Mouse (Mus musculus) forebrain, embryonic 16.5 days (tissue): ENCODE measurements around the gene Marcksl1. TPM values are rescaled to one million over a fixed set of nuclear protein-coding genes. Genes with fewer than 3 reads are reported as not detected.
"Not testable (repeated sequence)": the region's sequence is repeated elsewhere in the genome, so short reads cannot be mapped to it uniquely, and the experiment has no call there.

ENCODE experiments used
- ATAC-seq: fragments of 200-750 bp; cut with Nextera tagmentation; 2 replicates; pipeline ENCODE4 v1.8.0; 2017; ENCODE audit warnings: mild to moderate bottlenecking, moderate library complexity
- H3K27ac ChIP-seq: fragments of 300-500 bp; sonication (generic); 2 replicates; pipeline ENCODE4 v1.5.1; 2014; ENCODE audit warnings: low read length, control low read depth
- H3K27me3 ChIP-seq: fragments of 300-500 bp; sonication (generic); replicated peaks from 2 replicates; pipeline ENCODE4 v1.6.1; 2014; ENCODE audit warnings: low read length; ENCODE audit not compliant: control insufficient read depth, insufficient read depth
- H3K36me3 ChIP-seq: fragments of 300-500 bp; sonication (generic); 2 replicates; pipeline ENCODE4 v1.6.1; 2014; ENCODE audit not compliant: control insufficient read depth, insufficient read depth
- H3K4me1 ChIP-seq: fragments of 300-500 bp; sonication (generic); replicated peaks from 2 replicates; pipeline ENCODE4 v1.6.1; 2014; ENCODE audit warnings: low read length; ENCODE audit not compliant: control insufficient read depth, insufficient read depth
- H3K4me2 ChIP-seq: fragments of 300-500 bp; sonication (generic); 2 replicates; pipeline ENCODE4 v1.6.1; 2014; ENCODE audit warnings: mild to moderate bottlenecking, low read length, control low read depth
- H3K4me3 ChIP-seq: fragments of 300-500 bp; sonication (generic); replicated peaks from 2 replicates; pipeline ENCODE4 v1.5.1; 2014; ENCODE audit warnings: mild to moderate bottlenecking, low read length, control low read depth
- H3K9ac ChIP-seq: fragments of 300-500 bp; sonication (generic); replicated peaks from 2 replicates; pipeline ENCODE4 v1.6.1; 2014; ENCODE audit warnings: low read depth, low read length, control low read depth
- H3K9me3 ChIP-seq: fragments of 300-500 bp; sonication (generic); 2 replicates; pipeline ENCODE4 v1.6.1; 2016; ENCODE audit warnings: low read length; ENCODE audit not compliant: control insufficient read depth
- WGBS: fragments of 180-500 bp; shearing (Covaris S2); extraction: QIAGEN DNeasy Blood & Tissue Kit; methylation state at CpG from one replicate; pipeline ENCODE4 v1.1.7; 2014; 5-methylcytosine and 5-hydroxymethylcytosine counted together
- polyA plus RNA-seq: library from polyadenylated mRNA; unstranded; fragments of >200 nt; fragmentation: Nextera tagmentation; extraction: Ambion mirVana; gene quantifications from 2 replicates; pipeline ENCODE4 v1.2.1, GENCODE M21; 2015

Marcksl1 gene
- polyA plus RNA-seq, 1 experiment from 2014 or later, result 1,850 TPM

- H3K36me3 ChIP-seq, H3K9me3 ChIP-seq, H3K4me3 ChIP-seq, H3K27ac ChIP-seq, H3K4me2 ChIP-seq, H3K27me3 ChIP-seq, ATAC-seq, H3K9ac ChIP-seq: not testable (repeated sequence)
- 70% methylated on average over 5 of the region's 6 CpGs for WGBS
- peaks cover 15% of the 10 kb centered on the region for H3K4me1 ChIP-seq
These were observed 41.1 kb downstream of the Marcksl1 start for GRCm38 (mm10) chr4:129554512-129554911.

DNA sequence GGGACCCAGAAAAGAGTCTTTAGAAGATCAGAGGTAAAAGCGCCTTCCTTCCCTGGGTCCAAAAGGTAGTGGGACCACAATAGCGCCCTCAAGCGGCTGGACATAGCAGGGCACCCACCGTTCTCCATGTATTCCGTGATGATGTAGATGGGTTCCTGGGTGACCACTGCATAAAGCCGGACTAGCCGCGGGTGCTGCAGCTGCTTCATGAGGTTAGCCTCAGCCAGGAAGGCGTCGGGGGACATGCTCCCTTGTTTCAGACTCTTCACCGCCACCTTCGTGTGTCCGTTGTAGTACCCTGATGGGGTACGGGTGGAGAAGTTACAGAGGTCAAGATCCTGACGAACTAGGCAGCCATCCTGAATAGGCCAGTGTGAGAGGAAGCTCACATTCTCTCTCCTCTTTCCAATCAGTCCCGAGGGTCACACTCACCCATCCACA is 42.1 kb downstream of the Marcksl1 start:
- Histone ChIP-seq H3K36me3 (no peaks in the 10 kb centered on the region), H3K4me3 (peak overlapping the region; percentile 43), H3K27me3 (no peaks in the 10 kb centered on the region), H3K9me3 (no peaks in the 10 kb centered on the region), H3K4me2 (peak overlapping the region; percentile 69), H3K9ac (peak overlapping the region; percentile 57; the same call in 1 of the 2 replicates), H3K4me1 (peaks cover 15% of the 10 kb centered on the region), H3K27ac (no peak overlapping the region)
- ATAC-seq, result peak; percentile 18; the same call in 1 of the 2 replicates
- 3% methylated on average over 16 of the region's 16 CpGs for WGBS

- Histone ChIP-seq H3K27me3 (no peaks in the 10 kb centered on the region), H3K27ac (0 out of 2 replicates have a peak overlapping the region, but pooled peaks have one; percentile 2), H3K4me2 (peak overlapping the region; percentile 69), H3K9me3 (no peaks in the 10 kb centered on the region), H3K4me1 (peaks cover 15% of the 10 kb centered on the region), H3K36me3 (no peaks in the 10 kb centered on the region), H3K4me3 (peak overlapping the region; percentile 43), H3K9ac (peak overlapping the region; percentile 57)
- under 1% methylated on average over 24 of the region's 24 CpGs for WGBS
- ATAC-seq, result peak; percentile 74
These were observed 42.6 kb downstream of the Marcksl1 start for GRCm38 (mm10) chr4:129555862-129556531.

GRCm38 (mm10) chr4:129556532-129557223 is 43.3 kb downstream of the Marcksl1 start:
- peak; percentile 78 for ATAC-seq
- Histone ChIP-seq H3K36me3 (no peaks in the 10 kb centered on the region), H3K4me3 (peak overlapping the region; percentile 43), H3K27ac (no peak overlapping the region), H3K9me3 (no peaks in the 10 kb centered on the region), H3K4me1 (peaks cover 15% of the 10 kb centered on the region), H3K4me2 (peak overlapping the region; percentile 69), H3K27me3 (no peaks in the 10 kb centered on the region), H3K9ac (peak overlapping the region; percentile 57)
- 8% methylated on average over 33 of the region's 33 CpGs for WGBS

GRCm38 (mm10) chr4:129557256-129557808 is 44.0 kb downstream of the Marcksl1 start:
- H3K9ac ChIP-seq, result no peak overlapping the region
- H3K4me1 ChIP-seq, result peaks cover 15% of the 10 kb centered on the region
- no peak for ATAC-seq
- H3K36me3 ChIP-seq, result no peaks in the 10 kb centered on the region
- H3K27ac ChIP-seq, result no peak overlapping the region
- no peak overlapping the region for H3K4me3 ChIP-seq
- H3K9me3 ChIP-seq, result no peaks in the 10 kb centered on the region
- WGBS, result 83% methylated on average over 9 of the region's 9 CpGs
- no peaks in the 10 kb centered on the region for H3K27me3 ChIP-seq
- peak overlapping the region; percentile 69 for H3K4me2 ChIP-seq

- H3K9ac ChIP-seq, result no peak overlapping the region
- no peaks in the 10 kb centered on the region for H3K9me3 ChIP-seq
- H3K36me3 ChIP-seq, result no peaks in the 10 kb centered on the region
- peaks cover 15% of the 10 kb centered on the region for H3K4me1 ChIP-seq
- ATAC-seq, result no peak
- no peak overlapping the region for H3K27ac ChIP-seq
- no peak overlapping the region for H3K4me2 ChIP-seq
- no peak overlapping the region for H3K4me3 ChIP-seq
- WGBS, result 82% methylated on average over 12 of the region's 12 CpGs
- no peaks in the 10 kb centered on the region for H3K27me3 ChIP-seq
These were observed 45.1 kb downstream of the Marcksl1 start for GRCm38 (mm10) chr4:129558321-129558955.

- 92% methylated on average over 5 of the region's 5 CpGs for WGBS
- Histone ChIP-seq H3K9me3 (no peaks in the 10 kb centered on the region), H3K27ac (no peak overlapping the region), H3K27me3 (no peaks in the 10 kb centered on the region), H3K9ac (no peak overlapping the region), H3K4me1 (peaks cover 4% of the 10 kb centered on the region; the same call in 1 of the 2 replicates), H3K4me3 (no peak overlapping the region), H3K4me2 (no peak overlapping the region), H3K36me3 (no peaks in the 10 kb centered on the region)
- ATAC-seq, result no peak
These were observed 47.8 kb downstream of the Marcksl1 start for GRCm38 (mm10) chr4:129561184-129561583.

DNA sequence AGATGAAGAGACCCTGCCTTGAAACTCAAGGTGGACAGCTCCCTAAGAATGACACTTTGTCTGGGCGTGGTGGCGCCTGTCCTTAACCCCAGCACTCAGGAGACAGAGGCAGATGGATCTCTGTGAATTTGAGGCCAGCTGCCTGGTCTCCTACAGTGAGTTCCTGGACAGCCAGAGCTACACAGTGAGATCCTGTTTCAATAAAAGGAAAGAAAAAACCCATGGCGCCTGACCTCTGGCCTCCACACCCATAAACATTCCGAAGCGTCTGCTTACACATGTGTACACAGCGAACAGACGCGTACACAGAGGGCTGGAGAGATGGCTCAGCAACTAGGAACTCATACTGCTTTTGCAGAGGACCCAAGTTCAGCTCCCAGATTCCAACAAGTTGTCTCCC is 50.3 kb downstream of the Marcksl1 start:
- no peak for ATAC-seq
- 88% methylated on average over 8 of the region's 8 CpGs for WGBS
- Histone ChIP-seq H3K4me1 (no peaks in the 10 kb centered on the region), H3K9ac (no peak overlapping the region), H3K36me3 (no peaks in the 10 kb centered on the region), H3K4me2 (no peak overlapping the region), H3K27me3 (no peaks in the 10 kb centered on the region), H3K9me3 (no peaks in the 10 kb centered on the region), H3K4me3 (no peak overlapping the region), H3K27ac (no peak overlapping the region)

- H3K27me3 ChIP-seq, result no peaks in the 10 kb centered on the region
- no peaks in the 10 kb centered on the region for H3K4me1 ChIP-seq
- ATAC-seq, result no peak
- no peak overlapping the region for H3K4me3 ChIP-seq
- H3K4me2 ChIP-seq, result no peak overlapping the region
- no peaks in the 10 kb centered on the region for H3K36me3 ChIP-seq
- H3K9ac ChIP-seq, result no peak overlapping the region
- H3K27ac ChIP-seq, result no peak overlapping the region
- no peaks in the 10 kb centered on the region for H3K9me3 ChIP-seq
- 86% methylated on average over 6 of the region's 6 CpGs for WGBS
These were observed 51.8 kb downstream of the Marcksl1 start for GRCm38 (mm10) chr4:129565139-129565538.
